Mouse (Mus musculus): ENCODE data around the gene Lrrc25.

GRCm38 (mm10) chr8:70657739-70658138 is 41.8 kb downstream of the Lrrc25 start:
- no peak for TF ChIP-seq POLR2A (IDR thresholded peaks at IDR 0.05; ENCODE audit: extremely low read depth, insufficient read depth, low read length)
- no peak for TF ChIP-seq CTCF (IDR thresholded peaks at IDR 0.05; ENCODE audit: low read depth, low read length)

Measured in liver, adult 2 months (tissue).